Mouse (Mus musculus) ovary, adult 2 months (tissue): Measurements from ENCODE around the gene Mtus2. TPM values are rescaled to one million over a fixed set of nuclear protein-coding genes. Genes with fewer than 3 reads are reported as not detected.

Experiments used
- polyA plus RNA-seq: library from polyadenylated mRNA; depleted of rRNA; stranded (reverse); fragments of >200 nt; gene quantifications from 2 replicates; pipeline ENCODE4 v1.2.3, GENCODE M21; 2012; rRNA removed

Mtus2 gene
- 11.0 and 11.5 TPM in 2 replicates for polyA plus RNA-seq

DNA sequence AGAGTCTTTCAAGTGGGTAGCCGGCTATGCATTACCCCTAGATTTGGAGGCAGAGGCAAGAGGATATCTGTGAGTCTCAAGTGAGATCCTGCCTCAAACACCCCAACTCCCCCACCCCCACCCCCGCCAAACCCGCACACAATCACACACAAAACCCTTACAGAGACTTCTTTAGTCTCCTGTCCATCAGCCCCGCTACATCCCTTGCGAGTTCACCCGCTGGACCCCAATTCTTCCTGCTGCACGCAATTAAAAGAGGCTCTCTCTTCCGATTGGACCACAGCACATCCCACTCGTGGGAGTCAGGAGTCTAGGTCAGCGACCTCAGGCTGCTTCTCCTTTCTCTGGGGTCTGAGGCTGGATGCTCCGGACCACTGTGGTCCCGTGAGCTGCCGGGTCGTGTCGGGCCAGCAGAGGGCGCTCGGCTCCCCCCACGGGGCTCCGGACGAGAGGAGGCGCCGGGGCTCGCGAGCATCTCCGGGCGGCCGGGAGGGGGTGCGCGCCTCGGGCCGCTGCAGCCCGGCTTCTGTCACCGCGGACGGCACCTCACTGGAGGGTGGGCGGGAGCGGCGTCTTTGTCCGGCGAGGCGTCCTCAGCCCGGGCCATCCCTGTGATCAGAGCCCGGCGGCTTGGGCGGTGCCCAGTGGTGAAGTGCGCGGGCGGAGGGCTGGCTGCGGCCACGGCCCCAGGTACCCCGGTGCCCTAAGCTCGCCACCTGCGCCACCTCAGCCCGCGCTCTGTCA lies at the start of gene Mtus2:
Gene Mtus2, plus strand, starts transcription at position 500 of the 744 bp plus-strand sequence.

Other genes starting within 250 kb of the Mtus2 start
- gene Flt1, start 231.3 kb upstream of the Mtus2 start, polyA plus RNA-seq = 5.8 and 8.1 TPM in 2 replicates
- gene Pomp, start 96.9 kb upstream of the Mtus2 start, polyA plus RNA-seq = 11.6 and 15.2 TPM in 2 replicates
- gene Slc46a3, start 62.5 kb upstream of the Mtus2 start, polyA plus RNA-seq = 29.5 and 30.3 TPM in 2 replicates